Mouse (Mus musculus) hindbrain, embryonic 11.5 days (tissue): ENCODE measurements around the gene Grm1. TPM values are rescaled to one million over a fixed set of nuclear protein-coding genes. Genes with fewer than 3 reads are reported as not detected.

Experiments used
- ATAC-seq: fragments of 200-750 bp; cut with Nextera tagmentation; 2 replicates; pipeline ENCODE4 v1.8.0; 2017; ENCODE audit warnings: mild to moderate bottlenecking, moderate TSS enrichment, moderate library complexity; ENCODE audit not compliant: low FRiP score
- DNase-seq: peaks from one replicate; pipeline ENCODE4 v3.0.0-alpha.2; 2015; ENCODE audit warnings: low spot score
- H3K27ac ChIP-seq: fragments of 300-500 bp; sonication (generic); 2 replicates; pipeline ENCODE4 v1.5.1; 2014; ENCODE audit warnings: mild to moderate bottlenecking, low read depth, low read length
- H3K27me3 ChIP-seq: fragments of 300-500 bp; sonication (generic); 2 replicates; pipeline ENCODE4 v1.6.1; 2014; ENCODE audit warnings: mild to moderate bottlenecking, low read length, moderate library complexity, mixed read lengths; ENCODE audit not compliant: control insufficient read depth, insufficient read depth
- H3K36me3 ChIP-seq: fragments of 300-500 bp; sonication (generic); 2 replicates; pipeline ENCODE4 v1.6.1; 2014; ENCODE audit warnings: mild to moderate bottlenecking, low read length, moderate library complexity, mixed read lengths; ENCODE audit not compliant: control insufficient read depth, insufficient read depth
- H3K4me1 ChIP-seq: fragments of 300-500 bp; sonication (generic); replicated peaks from 2 replicates; pipeline ENCODE4 v1.6.1; 2014; ENCODE audit warnings: low read length, mixed read lengths; ENCODE audit not compliant: control insufficient read depth, insufficient read depth
- H3K4me2 ChIP-seq: fragments of 300-500 bp; sonication (generic); replicated peaks from 2 replicates; pipeline ENCODE4 v1.6.1; 2014; ENCODE audit warnings: mild to moderate bottlenecking, low read depth, low read length
- H3K4me3 ChIP-seq: fragments of 300-500 bp; sonication (generic); 2 replicates; pipeline ENCODE4 v1.5.1; 2014; ENCODE audit warnings: low read depth, low read length
- H3K9ac ChIP-seq: fragments of 300-500 bp; sonication (generic); 2 replicates; pipeline ENCODE4 v1.6.1; 2014; ENCODE audit warnings: low read depth, low read length
- H3K9me3 ChIP-seq: fragments of 300-500 bp; sonication (generic); 2 replicates; pipeline ENCODE4 v1.6.1; 2016; ENCODE audit warnings: low read length; ENCODE audit not compliant: control insufficient read depth
- polyA plus RNA-seq: library from polyadenylated mRNA; unstranded; fragments of >200 nt; fragmentation: Nextera tagmentation; extraction: Ambion mirVana; gene quantifications from 2 replicates; pipeline ENCODE4 v1.2.1, GENCODE M21; 2014

Gene Grm1
- polyA plus RNA-seq, 1 experiment from 2014 or later = not detected

DNA sequence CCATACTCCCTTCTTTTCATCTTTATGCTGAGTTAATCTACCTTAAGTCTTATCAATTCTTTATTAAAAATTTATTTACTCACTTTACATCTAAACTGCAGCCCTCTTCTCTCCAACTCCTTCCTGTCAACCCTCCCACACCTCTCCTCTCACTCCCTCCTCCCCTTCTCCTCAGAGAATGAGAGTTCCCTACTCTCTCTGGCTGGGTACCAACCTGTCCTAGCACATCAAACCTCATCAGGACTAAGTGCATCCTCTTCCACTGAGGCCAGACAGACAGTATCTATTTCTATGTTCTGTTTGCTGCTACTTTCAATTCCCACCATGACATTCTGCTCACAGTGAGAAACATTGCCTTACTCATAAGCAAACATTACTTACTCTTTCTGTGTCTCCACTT is 426.2 kb downstream of the Grm1 start:
- Histone ChIP-seq H3K9me3 (no peaks in the 10 kb centered on the region), H3K27ac (no peak overlapping the region), H3K4me2 (no peak overlapping the region), H3K4me3 (no peak overlapping the region), H3K27me3 (no peaks in the 10 kb centered on the region), H3K36me3 (no peaks in the 10 kb centered on the region), H3K9ac (no peak overlapping the region), H3K4me1 (no peaks in the 10 kb centered on the region)
- ATAC-seq = no peak
- DNase-seq = no peak

Other genes starting within 250 kb of the Grm1 start
- gene Shprh, start 67.1 kb upstream of the Grm1 start, polyA plus RNA-seq = 28.3 and 33.6 TPM in 2 replicates
- gene Fbxo30, start 199.0 kb upstream of the Grm1 start, polyA plus RNA-seq = 38.0 and 39.2 TPM in 2 replicates